Mouse (Mus musculus) liver, postnatal 0 days (tissue): Measurements from ENCODE around the gene Naa80.

Experiments
- CTCF ChIP-seq: sonication (generic); IDR thresholded peaks from 2 replicates; pipeline ENCODE4 v1.5.1; 2016; ENCODE audit warnings: antibody characterized with exemption, low read depth
- EP300 ChIP-seq: IDR thresholded peaks from 2 replicates; pipeline ENCODE4 v1.6.1; 2016; ENCODE audit warnings: antibody characterized with exemption, low read depth, mild to moderate bottlenecking

DNA sequence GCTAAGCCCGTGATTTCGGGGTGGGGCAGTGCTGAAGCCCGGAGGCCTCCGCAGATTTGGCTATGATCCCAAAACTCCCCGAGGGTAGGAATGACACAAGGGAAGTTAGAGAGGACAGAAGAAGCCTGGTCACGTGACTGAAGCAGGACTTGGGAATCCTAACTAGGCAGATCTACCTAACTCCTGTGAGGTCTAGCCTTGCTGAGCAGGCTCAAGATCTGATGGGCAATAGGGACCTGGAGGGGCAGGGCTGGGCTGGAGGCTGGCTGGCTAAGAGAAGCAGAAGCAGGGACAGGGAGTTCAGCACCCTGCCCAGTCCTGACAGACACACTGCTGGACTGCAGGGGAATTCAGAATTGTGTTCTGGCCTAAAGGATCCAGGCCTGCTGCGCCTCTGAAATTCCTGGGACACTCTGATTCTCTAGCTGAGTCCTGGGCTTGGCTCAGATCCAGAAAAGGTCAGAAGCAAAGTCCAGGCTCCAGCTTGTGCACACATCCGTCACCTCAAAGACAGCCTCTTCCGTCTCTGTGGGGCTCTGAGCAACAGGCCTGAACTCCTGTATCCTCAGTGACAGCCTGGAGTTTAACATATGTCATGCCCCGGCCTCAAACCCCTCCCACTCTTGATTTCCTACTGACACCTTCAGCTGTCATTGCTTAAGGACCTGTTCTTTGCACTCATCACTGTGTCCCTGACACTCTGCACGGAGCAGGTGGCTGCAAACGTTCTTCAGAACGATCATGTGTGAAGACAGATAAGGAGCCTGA, 40.3 kb downstream of the Naa80 start:
- no peak for TF ChIP-seq CTCF
- peak; percentile 47; the same call in 1 of the 2 replicates for TF ChIP-seq EP300
